Mouse (Mus musculus) thymus, postnatal 14 days (tissue): ENCODE measurements around the gene Zcchc9.
"Not testable (repeated sequence)": the region's sequence is repeated elsewhere in the genome, so short reads cannot be mapped to it uniquely, and the experiment has no call there.

Source experiments
- DNase-seq: peaks from one replicate; pipeline ENCODE4 v3.0.0; 2021

The Zcchc9 gene

DNA sequence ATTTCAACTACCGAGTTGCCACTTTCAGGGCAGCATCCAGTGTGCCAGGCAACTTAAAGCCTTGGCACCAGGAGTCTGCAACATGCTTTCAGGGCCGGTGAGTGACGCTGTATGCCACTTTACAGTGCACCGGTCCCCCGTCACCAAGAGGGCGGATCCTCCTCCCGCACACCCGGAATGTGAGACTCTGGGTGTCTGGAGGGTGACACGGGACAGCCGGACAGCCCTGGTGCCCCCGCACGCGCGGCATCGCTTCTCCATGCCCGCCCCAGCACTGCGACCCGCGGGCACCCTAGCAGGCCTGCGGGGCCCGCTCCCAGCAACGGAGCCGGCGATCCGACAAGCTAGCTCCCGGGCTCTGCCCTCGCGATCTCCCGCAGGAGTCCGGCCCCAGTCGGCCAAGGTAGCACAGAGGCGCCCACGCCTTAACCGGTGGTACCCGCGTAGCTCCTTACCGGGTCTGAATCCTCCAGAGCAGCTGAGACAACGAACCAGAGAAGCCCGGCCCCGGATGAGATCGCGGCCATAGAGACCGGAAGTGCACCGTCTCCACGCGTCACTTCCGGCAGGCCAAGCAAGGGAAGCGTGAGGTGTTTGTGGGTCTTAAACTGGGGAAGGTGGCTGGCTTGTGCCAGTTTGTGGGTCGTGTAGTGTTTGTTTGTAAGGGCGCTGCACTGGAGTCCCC is at the start of gene Zcchc9:
Gene Zcchc9, minus strand, starts transcription at position 551 of the 685 bp plus-strand sequence.
- peak; percentile 89 for DNase-seq

DNA sequence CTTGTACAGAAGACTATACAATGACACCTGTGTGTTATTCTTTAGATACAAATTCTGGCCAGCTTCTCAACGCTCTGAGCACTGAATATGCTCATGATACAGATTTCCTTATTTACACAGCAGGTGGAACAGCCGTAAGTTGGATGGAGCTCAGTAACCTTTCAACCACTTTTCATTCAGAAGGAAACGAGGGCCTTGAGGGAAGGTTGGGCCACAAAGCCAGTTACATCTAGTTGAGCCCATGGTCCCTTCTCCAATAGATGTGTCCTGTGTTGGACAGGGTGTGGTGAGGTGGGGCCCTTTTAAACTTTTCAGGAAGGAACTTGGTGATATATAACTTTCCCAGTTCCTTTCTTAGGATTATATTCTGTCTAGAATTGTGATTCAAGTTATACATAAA is 46.9 kb upstream of the Zcchc9 start:
- DNase-seq, result no peak

DNA sequence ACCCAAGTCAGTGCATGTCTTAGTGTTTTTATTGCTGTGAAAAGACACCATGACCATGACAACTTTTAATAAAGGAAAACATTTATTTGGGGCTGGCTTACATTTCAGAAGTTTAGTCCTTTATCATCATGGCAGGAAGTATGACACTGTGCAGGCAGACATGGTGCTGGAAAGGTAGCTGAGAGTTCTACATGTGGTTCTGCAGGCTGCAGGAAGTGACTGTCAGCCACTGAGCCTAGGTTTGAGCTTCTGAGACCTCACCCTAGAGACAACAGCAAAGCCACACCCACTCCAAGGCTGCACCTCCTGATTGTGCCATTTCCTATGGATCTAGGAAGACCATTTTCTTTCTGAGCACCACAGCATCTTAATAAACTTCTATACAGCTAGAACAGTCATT is 20.4 kb upstream of the Zcchc9 start:
- peak; percentile 9 for DNase-seq

DNA sequence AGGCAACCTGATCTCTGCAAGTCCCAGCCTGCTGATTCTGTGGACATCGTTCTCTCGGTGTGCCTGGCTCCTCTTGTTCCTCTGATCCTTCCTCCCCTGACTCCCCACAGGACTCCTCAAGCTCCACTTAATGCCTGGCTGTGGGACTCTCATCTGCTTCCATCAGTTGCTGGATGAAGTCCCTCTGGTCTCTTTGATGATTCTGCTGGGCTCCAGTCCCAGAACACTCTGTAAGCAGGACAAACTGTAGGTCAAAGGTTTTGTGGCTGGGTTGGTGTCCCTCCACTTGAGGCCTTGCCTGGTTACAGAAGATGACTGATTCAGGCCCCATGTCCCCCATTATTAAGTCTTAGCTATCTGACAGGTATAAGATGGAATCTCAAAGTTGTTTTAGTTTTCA is 18.6 kb upstream of the Zcchc9 start:
- DNase-seq, result no peak

DNA sequence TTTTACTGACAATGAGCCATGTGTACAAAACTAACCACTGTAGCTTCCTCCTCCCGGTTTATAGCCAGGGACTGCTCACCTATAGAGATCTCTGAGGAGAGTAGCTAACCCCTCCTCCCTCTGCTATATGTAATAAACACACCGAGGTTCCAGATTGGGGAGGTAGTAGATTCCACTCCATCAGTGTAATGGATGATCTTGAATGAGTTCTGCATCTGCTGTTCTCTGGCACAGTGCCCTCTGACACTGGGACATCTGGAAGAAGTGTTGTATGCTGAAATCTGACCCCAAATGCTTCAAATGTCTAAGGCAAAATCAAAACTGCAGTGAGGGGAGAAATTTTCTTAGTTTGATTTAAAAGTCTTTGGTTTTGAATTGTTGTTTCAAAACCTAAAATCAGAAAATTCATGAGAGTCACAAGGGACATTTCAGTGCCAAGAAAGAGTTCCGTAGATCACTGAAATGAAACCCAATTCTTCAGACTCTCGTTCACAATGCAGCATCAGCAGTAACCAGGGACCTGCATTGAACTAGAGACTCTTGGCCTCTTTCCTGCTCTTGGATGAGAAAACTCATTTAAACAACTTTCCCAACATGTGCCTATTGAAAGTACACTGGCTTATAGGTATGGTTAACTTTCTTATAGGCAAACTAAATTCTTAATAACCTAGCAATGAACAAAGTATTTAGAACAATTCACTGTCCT is 17.5 kb upstream of the Zcchc9 start:
- no peak for DNase-seq

DNA sequence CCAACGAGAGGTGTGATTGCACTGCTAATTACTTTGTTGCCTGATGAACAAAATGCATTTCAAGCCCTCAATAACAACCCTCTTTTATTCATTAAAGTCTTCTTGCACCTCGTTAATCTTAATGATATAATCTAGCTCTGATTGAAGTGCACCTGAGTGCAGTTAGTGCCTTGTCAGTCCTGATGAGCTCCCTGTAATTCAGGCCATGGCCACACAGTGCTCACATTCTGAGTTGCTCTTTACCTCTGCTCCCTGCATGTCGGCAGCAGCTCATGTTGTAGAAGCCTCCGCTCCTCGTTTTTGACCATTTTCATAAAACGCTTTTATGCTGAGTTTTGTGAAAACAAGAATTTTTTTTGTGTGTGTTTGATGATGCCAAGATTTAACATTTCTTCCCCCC is 16.2 kb upstream of the Zcchc9 start:
- no peak for DNase-seq

DNA sequence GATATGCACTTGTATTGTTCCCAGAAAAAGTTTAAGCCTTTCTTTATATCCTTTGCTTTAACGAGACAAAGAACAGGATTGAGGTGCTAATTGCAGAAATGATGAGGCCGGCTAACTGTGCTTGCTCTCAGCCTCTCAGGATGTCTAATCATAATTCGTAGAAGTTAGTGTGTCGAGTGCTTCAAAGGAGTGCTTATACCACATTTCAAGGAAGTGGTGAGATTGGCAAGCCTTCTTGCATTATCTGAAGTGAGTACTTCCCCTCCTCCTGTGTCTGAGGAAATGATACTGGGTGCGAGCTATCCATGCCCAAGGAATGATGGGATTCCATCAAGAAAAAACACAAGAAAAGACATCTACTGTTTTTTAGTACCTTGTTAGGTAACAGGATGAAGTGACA is 7.2 kb upstream of the Zcchc9 start:
- DNase-seq, result no peak

DNA sequence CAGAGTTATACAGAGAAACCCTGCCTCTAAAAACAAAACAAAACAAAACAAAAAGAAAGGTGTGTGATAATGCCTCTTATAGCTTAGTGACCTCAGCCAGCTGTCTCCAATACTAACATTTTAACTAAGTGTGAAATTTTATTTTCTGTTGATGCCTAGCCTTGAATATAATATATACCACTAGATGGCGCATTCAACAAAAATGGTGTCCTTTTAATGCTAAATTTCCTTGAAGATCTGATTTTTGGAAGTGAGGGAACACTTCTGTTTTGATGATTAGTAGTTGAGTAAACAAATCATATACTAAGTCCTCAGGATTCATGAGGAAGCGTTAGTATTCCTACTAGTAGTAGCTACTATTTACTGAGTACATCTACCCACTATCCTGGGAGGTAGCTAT is 2.0 kb upstream of the Zcchc9 start:
- no peak for DNase-seq

DNA sequence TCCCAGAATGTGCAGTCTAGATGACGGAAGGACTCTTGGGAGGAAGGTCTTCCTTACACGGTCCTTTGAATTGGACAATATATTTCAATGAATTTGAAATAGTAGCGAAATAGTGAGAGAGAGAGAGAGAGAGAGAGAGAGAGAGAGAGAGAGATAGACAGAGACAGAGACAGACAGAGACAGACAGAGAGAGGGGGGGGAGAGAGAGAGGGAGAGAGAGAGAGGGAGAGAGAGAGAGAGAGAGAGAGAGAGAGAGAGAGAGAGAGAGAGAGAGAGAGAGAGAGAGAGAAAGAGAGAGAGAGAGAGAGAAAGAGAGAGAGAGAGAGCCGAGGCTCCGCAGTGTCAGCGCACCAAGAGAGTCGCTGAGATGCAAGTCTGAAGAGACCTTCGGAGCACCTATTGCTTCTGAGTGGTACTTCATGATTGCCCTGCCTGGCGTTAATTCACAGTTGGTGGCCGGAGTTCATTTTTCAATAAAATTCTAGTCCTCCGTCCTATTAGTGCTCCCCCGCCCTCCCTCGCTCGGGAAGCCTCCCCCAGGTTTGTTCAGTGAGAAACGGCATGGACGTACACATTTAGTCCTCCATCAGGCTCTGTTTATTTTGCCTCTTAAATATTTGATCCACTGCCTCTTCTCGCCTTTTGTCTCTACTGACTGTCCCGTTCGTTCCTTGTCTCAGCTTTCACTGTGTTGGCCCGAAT is 520 bp upstream of the Zcchc9 start:
- DNase-seq, result peak; percentile 16

DNA sequence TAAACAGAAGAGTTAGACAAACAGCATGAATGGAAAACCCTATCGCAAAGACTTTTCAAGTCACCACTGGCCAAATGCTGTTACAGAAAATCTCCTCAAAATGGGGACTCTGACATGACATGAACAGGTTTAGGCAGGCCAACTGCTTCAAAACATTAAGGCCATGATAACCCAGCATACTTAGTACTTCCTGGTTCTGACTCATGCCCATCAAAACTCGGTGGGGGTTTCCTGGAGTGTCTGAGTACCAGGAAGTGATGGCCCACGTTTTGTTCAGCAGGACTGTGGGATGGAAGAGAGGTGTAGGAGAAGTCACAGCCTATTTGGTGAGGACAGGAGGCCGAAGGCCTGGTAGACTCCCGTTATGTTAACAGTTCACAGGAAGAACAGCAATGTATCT is 5.8 kb downstream of the Zcchc9 start:
- no peak for DNase-seq

DNA sequence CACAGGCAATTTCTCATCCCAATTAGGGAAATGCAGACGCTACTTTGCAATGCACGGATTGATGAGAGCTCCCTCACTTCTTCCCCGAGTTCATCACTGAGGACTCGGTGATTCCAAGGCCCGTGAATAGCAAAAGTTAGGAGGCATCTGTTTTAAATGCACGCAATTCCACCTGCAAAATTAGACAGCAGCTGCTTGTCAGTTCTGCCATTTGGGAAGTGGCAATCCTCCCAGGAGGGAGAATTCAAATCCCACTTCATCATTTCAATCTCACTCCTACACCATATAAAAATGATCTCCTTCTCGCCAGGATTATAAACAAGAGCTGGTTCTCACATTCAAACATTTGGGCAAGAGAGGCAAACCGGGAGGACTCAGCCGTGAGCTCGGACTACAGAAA is 10.1 kb downstream of the Zcchc9 start:
- DNase-seq, result no peak

DNA sequence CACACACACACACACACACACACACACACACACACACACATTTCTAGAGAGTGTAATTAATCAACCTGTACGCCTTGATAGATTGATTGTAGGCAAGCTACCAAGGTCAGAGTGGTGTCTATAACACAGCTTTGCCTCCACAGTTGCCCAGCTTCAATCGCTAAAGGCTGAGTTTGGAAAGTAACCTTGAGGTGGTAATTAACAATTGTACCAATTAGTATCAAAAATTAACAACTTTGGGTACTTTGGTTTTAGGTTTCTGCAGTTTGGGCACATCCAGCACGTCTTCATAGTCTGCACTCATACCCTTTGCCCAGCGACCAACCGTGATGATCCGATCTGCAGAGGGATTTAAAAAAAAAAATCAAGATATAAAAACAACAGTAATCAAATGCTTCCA is 10.6 kb downstream of the Zcchc9 start:
- DNase-seq, result no peak

DNA sequence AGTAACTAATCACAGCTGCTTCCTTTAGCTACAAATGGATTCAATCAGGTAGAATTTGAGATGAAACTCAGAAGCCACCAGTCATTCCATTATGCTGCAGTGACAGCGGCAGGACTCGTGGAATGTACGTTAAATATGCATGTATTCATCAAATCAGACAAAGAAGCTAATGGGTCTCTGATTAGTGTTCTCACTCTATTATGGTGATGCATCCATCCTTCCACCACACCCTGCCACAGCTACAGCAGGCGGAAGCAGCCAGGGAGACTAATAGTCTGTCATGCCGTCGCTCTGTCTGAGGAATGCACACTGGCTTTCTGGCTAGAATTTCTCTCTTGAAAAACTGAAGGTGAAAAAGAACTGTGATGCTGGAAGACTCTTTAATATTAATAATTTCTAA is 11.5 kb downstream of the Zcchc9 start:
- DNase-seq, result no peak

DNA sequence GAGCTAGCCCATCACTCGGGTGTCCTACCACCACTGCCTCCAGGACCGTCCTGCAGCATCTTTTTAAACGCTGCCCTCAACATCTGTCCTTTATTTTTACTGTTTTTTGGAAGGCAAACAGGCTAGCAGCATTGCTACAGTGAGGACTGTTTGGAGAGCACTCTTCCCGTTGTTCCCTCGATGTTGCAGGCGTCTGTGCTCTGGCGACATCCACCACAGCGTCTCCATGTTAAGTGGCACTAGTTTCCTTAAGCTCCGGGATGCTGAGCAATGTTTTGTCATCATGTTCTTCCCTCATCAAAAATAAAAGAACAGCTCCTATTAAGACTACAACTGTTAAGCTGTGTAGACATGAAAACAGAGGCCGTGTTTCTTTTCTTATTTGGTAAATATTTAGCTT is 11.9 kb downstream of the Zcchc9 start:
- DNase-seq, result no peak

DNA sequence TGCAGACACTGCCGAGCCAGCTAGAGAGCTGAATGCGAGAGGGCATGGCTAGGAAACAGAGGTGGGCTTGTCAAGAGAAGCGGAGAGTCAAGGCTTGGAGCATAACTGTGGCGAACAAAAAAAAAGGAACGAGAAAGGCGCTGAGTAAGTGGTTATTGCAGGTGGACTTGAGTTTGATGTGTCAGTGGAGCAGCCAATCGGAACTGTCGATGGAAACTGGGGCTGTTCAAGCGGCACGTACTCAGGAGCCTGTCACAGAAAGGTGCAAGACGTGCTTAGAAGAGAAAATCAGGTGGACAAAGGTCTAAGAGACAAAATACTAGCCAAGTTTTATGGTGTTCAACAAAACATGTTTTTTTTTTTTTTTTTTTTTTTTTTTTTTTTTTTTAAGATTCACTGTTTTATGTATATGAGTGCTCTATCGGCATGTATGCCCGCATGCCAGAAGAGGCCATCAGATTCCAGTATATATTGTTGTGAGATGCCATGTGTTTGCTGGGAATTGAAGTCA is 12.5 kb downstream of the Zcchc9 start:
- no peak for DNase-seq

DNA sequence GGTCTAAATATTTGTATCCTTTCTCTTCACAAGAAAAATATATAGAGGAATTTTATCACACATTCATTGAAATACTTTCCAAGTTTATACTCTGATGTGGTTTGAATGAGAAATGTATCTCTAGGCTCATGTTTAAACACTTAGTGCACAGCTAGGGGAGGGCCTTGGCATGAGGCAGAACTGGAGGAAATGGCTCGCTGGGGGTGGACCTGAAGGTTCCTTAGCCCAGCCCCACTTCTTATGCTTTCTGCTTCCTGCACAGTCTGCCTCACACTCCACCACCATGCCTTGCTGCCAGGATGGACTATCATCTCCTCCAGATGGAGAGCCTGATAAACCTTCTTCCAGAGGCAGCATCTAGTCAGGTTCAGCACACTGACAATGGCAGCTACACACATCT is 15.5 kb downstream of the Zcchc9 start:
- DNase-seq, result no peak

DNA sequence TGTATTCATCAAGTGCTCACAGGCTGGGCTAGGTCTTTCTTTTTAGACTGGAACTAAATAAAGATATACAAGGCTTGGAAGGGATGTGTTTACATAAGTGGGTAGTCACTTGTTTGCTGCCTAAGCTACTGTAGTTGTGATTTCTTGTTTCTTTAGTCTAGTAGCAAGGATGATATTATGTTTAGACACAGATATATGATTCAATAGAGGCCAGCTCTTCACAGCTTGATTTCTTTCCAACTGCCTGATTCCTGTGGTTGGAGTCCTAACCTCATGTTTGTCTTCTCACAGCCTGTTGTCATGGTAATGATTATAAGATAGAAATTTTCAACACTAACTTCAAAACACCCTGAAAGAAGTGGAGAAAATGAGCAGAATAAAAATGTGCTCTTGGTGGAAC is 27.6 kb downstream of the Zcchc9 start:
- no peak for DNase-seq

DNA sequence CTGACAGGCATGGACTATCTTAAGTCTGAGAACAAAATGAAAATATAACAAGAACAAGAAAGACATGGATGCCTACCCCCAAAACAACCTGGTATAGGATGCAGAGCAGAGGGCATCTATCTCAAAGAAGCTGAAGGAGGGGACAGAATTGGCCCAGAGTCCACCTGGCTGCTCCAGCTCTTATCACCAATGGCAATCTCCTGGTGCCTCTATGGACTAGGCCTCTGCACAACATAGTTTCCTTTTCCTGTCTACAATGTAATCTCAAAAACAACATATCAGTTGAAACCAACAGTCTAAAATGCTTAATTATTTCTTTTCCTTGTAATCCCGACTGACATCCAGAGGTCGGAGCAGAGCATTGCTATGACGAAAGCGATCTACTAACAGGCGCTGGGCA is 29.4 kb downstream of the Zcchc9 start:
- DNase-seq, result no peak

DNA sequence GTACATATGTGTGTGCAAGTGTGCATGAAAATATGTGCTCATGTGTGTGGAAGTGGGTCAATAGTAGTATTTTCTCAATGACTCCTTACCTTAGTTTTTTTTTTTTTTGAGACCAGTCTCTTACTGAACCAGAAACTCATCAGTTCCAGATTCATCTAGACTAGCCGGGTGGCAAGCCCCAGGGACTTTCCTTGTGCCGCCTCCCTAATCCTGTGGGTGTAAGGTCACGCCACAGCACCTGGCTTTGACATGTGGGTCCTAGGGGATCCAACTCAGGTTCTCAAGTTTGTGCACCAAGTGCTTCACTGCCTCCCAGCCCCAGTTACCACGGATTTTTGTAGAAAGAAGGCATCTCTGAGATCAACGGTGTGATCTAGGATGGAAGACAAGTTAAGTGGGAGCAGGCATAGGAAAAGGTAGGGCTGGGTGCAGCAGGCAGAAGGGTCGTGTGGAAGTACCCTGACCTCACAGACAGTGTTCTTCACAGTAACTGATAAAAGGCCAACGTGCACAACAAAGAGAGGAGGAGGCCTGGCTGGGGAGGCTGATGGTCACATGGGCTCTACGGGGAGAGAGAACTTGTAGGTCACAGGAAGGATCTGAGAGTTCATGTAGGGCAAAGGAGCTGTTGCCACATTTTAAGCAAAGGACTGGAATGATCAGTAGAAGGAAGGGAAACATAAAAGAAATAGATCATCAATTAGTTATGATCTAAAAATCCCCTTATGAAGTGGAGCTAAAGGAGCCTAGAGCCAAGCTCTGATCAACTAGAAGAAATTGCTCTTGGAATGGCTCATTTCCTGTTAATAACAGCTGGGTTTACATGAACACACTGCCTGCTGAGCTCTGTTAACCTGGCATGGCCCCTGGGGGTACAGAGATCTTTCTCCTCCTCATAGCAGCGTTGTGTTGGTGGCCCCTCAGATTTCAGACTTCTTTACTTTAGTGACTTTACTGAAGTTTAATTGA is 38.5 kb downstream of the Zcchc9 start:
- DNase-seq, result no peak

DNA sequence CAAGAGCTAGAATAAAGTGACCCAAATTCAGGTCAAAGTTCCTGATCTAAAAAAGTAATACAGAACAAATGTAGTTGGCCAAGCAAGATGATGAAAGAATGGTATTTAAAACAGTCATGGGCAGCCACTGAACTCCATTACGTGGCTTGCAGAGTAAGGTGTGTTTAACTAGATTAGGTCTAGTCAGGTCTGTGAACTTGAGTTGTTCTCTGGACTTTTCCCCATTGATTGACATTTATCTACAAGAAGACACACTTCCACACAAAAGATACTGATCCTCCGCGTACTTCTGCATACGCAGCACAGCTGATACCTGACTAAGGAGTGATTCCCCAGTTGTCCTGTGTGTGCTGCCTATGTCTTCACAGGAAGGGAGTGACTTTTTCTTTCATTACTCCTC is 41.9 kb downstream of the Zcchc9 start:
- no peak for DNase-seq

DNA sequence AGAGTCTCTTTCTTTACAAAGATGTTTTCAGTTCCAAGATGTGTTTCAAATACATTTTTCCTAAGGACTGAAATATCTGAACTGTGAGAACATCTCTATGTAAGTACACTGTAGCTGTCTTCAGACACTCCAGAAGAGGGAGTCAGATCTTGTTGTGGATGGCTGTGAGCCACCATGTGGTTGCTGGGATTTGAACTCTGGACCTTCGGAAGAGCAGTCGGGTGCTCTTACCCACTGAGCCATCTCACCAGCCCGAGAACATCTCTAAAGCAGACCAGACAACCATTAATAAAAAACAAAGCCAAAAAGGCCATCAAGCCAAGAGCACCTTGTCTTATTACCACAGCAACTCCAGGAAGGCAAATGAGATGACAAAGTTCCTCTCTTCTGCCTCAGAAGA is 43.9 kb downstream of the Zcchc9 start:
- not testable (repeated sequence) for DNase-seq

DNA sequence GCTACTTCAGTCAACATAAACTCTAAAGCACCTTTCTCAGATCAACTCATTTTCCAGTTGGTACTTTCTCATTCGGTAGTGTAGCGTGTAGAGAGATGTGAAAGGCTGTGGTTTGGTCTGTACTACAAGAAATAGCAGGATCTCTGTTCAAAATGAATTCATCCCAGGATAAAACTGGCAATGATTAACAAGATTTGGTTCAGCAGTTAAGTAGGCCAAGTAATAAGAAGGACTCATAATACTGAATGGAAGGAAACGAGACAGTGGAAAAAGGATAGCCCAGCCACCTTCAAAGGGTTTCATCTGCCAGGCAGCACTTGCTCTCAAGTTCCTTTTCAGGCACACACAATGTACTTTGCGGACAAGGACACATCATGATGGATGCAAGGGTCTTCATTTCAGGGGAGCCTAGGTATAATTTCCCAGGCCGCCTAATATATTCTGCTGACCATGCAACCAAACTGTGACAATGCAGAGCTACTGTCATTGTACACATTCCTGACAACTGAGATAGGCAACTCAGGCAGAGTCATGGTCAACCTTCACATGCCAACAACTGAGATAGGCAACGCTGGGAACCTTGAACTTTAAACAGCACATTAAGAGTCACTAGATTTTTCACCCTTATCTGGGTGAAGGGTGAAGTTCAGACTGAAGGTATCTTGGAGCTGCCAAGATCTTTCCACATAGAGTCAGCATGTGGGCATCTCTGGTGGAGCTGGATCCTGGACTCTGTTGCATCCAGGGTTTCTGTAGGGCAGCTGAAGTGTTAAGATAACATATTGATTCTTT is 45.7 kb downstream of the Zcchc9 start:
- no peak for DNase-seq
